Mouse (Mus musculus) E14TG2a.4 (cell line): ENCODE results near the gene Ctbp1.

ENCODE experiments used
- H3K27me3 ChIP-seq: 2 replicates; pipeline ENCODE4 v1.6.1; 2014; ENCODE audit warnings: low read length, control low read depth; ENCODE audit not compliant: insufficient read depth
- H3K36me3 ChIP-seq: 2 replicates; pipeline ENCODE4 v1.6.1; 2014; ENCODE audit warnings: low read length, control low read depth; ENCODE audit not compliant: insufficient read depth
- H3K4me1 ChIP-seq: replicated peaks from 2 replicates; pipeline ENCODE4 v1.6.1; 2014; ENCODE audit warnings: low read depth, low read length, control low read depth
- H3K4me3 ChIP-seq: replicated peaks from 2 replicates; pipeline ENCODE4 v1.5.1; 2014; ENCODE audit warnings: mild to moderate bottlenecking, low read length
- H3K9me3 ChIP-seq: 2 replicates; pipeline ENCODE4 v1.6.1; 2014; ENCODE audit warnings: low read length, control low read depth
- CTCF ChIP-seq: conservative IDR thresholded peaks from 2 replicates; pipeline ENCODE4 v1.5.1; 2014; ENCODE audit warnings: low read length
- NANOG ChIP-seq: IDR thresholded peaks from 2 replicates; pipeline ENCODE4 v1.6.1; 2014; ENCODE audit warnings: borderline replicate concordance, low read length, mixed read lengths
- POU5F1 ChIP-seq: IDR thresholded peaks from 2 replicates; pipeline ENCODE4 v1.6.1; 2014; ENCODE audit warnings: low read length, borderline replicate concordance

Ctbp1 gene

DNA sequence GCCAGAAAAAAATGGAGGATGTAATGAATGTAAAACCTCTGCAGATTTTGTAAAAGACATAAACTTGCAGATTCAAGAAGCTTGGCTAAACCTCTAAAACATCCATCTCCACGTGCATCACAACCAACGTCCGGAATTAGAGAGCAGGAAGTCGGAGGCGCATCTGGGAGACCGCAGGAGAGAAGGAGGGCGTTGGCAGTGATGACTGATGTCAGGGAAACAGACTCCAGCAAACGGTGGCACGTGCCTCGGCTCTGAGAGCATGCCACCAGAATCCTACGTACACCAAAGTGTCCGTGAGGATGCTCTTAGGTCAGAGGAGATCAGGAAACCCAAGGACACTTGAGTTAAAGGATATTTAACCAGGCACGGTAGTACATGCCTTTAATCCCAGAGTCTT lies 73.1 kb downstream of the Ctbp1 start:
- H3K9me3 ChIP-seq: no peaks in the 10 kb centered on the region
- TF ChIP-seq NANOG (no peak), CTCF (no peak), POU5F1 (no peak)
- no peaks in the 10 kb centered on the region for H3K36me3 ChIP-seq
- H3K4me3 ChIP-seq: no peak overlapping the region
- peaks cover 36% of the 10 kb centered on the region for H3K27me3 ChIP-seq
- H3K4me1 ChIP-seq: no peaks in the 10 kb centered on the region

DNA sequence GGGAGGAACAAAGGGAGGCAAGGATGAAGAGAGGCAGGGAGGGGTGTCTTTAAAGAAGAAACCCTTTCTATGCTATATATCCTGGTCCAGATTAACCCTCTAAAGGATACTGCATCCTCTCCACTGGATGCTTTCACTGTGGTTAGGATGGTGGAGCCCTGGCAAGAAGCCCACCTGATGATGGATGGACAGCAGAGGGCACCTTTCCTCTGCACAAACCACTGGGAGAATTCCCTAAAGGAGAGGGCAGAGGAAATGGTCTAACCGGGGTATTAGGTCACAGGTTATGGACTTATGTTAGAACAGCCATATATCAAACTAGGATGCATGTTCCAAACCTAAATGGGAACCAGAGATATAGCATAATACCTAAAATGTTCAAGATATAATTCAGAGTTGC lies 74.7 kb downstream of the Ctbp1 start:
- Histone ChIP-seq H3K4me1 (no peaks in the 10 kb centered on the region), H3K36me3 (no peaks in the 10 kb centered on the region), H3K27me3 (peaks cover 30% of the 10 kb centered on the region), H3K9me3 (0 out of 2 replicates have a peak, but pooled peaks cover 5% of the 10 kb centered on the region), H3K4me3 (no peak overlapping the region)
- TF ChIP-seq CTCF: no peak
- TF ChIP-seq NANOG: no peak
